Mouse (Mus musculus): ENCODE measurements around the gene H2-Ke6. TPM values are rescaled to one million over a fixed set of nuclear protein-coding genes. Genes with fewer than 3 reads are reported as not detected.

H2-Ke6 gene
- total RNA-seq (2012; rRNA removed) (44.8 and 47.1 TPM in 2 replicates), total RNA-seq (2014; rRNA removed) (20.4 and 20.8 TPM in 2 replicates), polyA plus RNA-seq (2012; ENCODE audit: insufficient read length, low read depth) (31.7 and 34.5 TPM in 2 replicates)

GRCm38 (mm10) chr17:34027656-34028223 lies at the start of gene H2-Ke6:
H2-Ke6 (minus strand) TSS chr17:34028060.
- Histone ChIP-seq H3K79me2 (replicated peaks; ENCODE audit: control insufficient read depth, extremely low read depth, insufficient read depth, poor library complexity, severe bottlenecking) (peaks cover 26% of the 10 kb centered on the region), H3K4me2 (ENCODE audit: insufficient read depth, low read depth, poor library complexity, severe bottlenecking) (peak within 1 kb of the TSS; percentile 58), H3K4me1 (ENCODE audit: control insufficient read depth in 1 of 2, insufficient read depth in 2 of 2) (peaks cover 30 to 57% of the 10 kb centered on the region in 2 experiments), H3K9me3 (replicated peaks; ENCODE audit: low read length) (peaks cover 5% of the 10 kb centered on the region), H3K4me3 (replicated peaks in 1 of 3; ENCODE audit: low read depth in 2 of 3, low read length in 2 of 3, poor library complexity in 1 of 3) (peak within 1 kb of the TSS; percentile 67 to 81 (median 71)), H3K36me3 (replicated peaks in 1 of 2; ENCODE audit: control insufficient read depth in 1 of 2, insufficient read depth in 1 of 2, low read length in 1 of 2) (peaks cover 27 to 36% of the 10 kb centered on the region in 2 experiments), H3K27ac (ENCODE audit: insufficient read depth, low read depth) (peak within 1 kb of the TSS; percentile 31), H3K27me3 (replicated peaks) (no peaks in the 10 kb centered on the region), H3K9ac (ENCODE audit: insufficient read depth, low read depth) (peak within 1 kb of the TSS; percentile 6; the same call in 1 of the 2 replicates)
- DNase-seq (ENCODE audit: extremely low read depth) = peak; percentile 93
- dilution Hi-C loops (cut with MboI; ENCODE audit: extremely low pct_ligation_motif_present, extremely low pct_unique_long_range_greater_than_20kb, low sequenced_read_pairs) = no loop called here
- in situ Hi-C loops (cut with MboI; ENCODE audit: low pct_ligation_motif_present, low pct_unique_long_range_greater_than_20kb, low sequenced_read_pairs) = no loop called here
- TF ChIP-seq UBTF (IDR thresholded peaks at IDR 0.05; ENCODE audit: low read depth, low read length) = peak; percentile 96
- peak; percentile 37; the same call in 1 of the 2 replicates for TF ChIP-seq BHLHE40 (IDR thresholded peaks at IDR 0.05; ENCODE audit: low read depth, low read length)
- TF ChIP-seq E2F4 (IDR thresholded peaks at IDR 0.05; ENCODE audit: insufficient replicate concordance, low read depth, low read length) = no peak
- no peak for TF ChIP-seq JUND (conservative IDR thresholded peaks at IDR 0.05; ENCODE audit: low read depth, low read length)
- TF ChIP-seq CTCF (conservative IDR thresholded peaks at IDR 0.05 in 1 of 2, IDR thresholded peaks at IDR 0.05 in 1 of 2; ENCODE audit: low read depth in 2 of 2, low read length in 2 of 2) = peak in 1 of 2 experiments; percentile 28; a peak in 2 of 4 replicates
- peak; percentile 67; the same call in 1 of the 2 replicates for TF ChIP-seq CHD2 (IDR thresholded peaks at IDR 0.05; ENCODE audit: low read length)
- TF ChIP-seq ETS1 (conservative IDR thresholded peaks at IDR 0.05; ENCODE audit: low read depth, low read length) = no peak
- no peak for TF ChIP-seq GABPA (IDR thresholded peaks at IDR 0.05; ENCODE audit: insufficient replicate concordance, low read depth, low read length)
- no peak for TF ChIP-seq EP300 (IDR thresholded peaks at IDR 0.05; ENCODE audit: low read length)
- TF ChIP-seq MYC (IDR thresholded peaks at IDR 0.05; ENCODE audit: low read depth, low read length) = 0 out of 2 replicates have a peak, but pooled peaks have one; percentile 28
- no peak for TF ChIP-seq PAX5 (IDR thresholded peaks at IDR 0.05; ENCODE audit: low read length)
- TF ChIP-seq SIN3A (IDR thresholded peaks at IDR 0.05; ENCODE audit: low read length) = no peak; the same call in none of the 2 replicates
- peak; percentile 60; the same call in 1 of the 2 replicates for TF ChIP-seq NELFE (IDR thresholded peaks at IDR 0.05; ENCODE audit: low read depth, low read length)
- TF ChIP-seq POLR2A (IDR thresholded peaks at IDR 0.05; ENCODE audit: low read depth, low read length) = peak; percentile 77
- peak; percentile 69; the same call in 1 of the 2 replicates for TF ChIP-seq TBP (conservative IDR thresholded peaks at IDR 0.05; ENCODE audit: low read depth, low read length)
- no peak for TF ChIP-seq JUN (IDR thresholded peaks at IDR 0.05; ENCODE audit: insufficient read depth, low read depth, low read length)
- TF ChIP-seq MAX (IDR thresholded peaks at IDR 0.05; ENCODE audit: low read length) = peak; percentile 33; the same call in 1 of the 2 replicates
- TF ChIP-seq RAD21 (IDR thresholded peaks at IDR 0.05; ENCODE audit: low read depth, low read length) = no peak
- TF ChIP-seq ELF1 (IDR thresholded peaks at IDR 0.05; ENCODE audit: low read depth, low read length) = peak; percentile 75
- no peak for TF ChIP-seq MAZ (IDR thresholded peaks at IDR 0.05; ENCODE audit: low read depth, low read length)
- TF ChIP-seq USF2 (conservative IDR thresholded peaks at IDR 0.05; ENCODE audit: low read depth, low read length) = no peak
- TF ChIP-seq MEF2A (IDR thresholded peaks at IDR 0.05; ENCODE audit: borderline replicate concordance, low read depth, low read length) = no peak
- peak; percentile 57; the same call in 1 of the 2 replicates for TF ChIP-seq TCF12 (IDR thresholded peaks at IDR 0.05; ENCODE audit: low read depth, low read length)
- no peak for TF ChIP-seq ZNF384 (IDR thresholded peaks at IDR 0.05; ENCODE audit: low read depth, low read length)
- TF ChIP-seq IRF4 (IDR thresholded peaks at IDR 0.05; ENCODE audit: low read depth, low read length) = 0 out of 2 replicates have a peak, but pooled peaks have one; percentile 13
- no peak for TF ChIP-seq KAT2A (IDR thresholded peaks at IDR 0.05; ENCODE audit: insufficient replicate concordance, low read length)
- no peak for TF ChIP-seq ZKSCAN1 (IDR thresholded peaks at IDR 0.05; ENCODE audit: borderline replicate concordance, low read depth, low read length)
- TF ChIP-seq USF1 (IDR thresholded peaks at IDR 0.05; ENCODE audit: low read depth, low read length) = no peak
- 0 out of 2 replicates have a peak, but pooled peaks have one; percentile 48 for TF ChIP-seq RCOR1 (conservative IDR thresholded peaks at IDR 0.05; ENCODE audit: low read depth, low read length)
- peak; percentile 82 for TF ChIP-seq ZMIZ1 (IDR thresholded peaks at IDR 0.05; ENCODE audit: low read depth, low read length)
- TF ChIP-seq NRF1 (IDR thresholded peaks at IDR 0.05; ENCODE audit: low read depth, low read length) = peak; percentile 43; the same call in 1 of the 2 replicates
- TF ChIP-seq MXI1 (IDR thresholded peaks at IDR 0.05; ENCODE audit: low read depth, low read length) = peak; percentile 77
- TF ChIP-seq CHD1 (IDR thresholded peaks at IDR 0.05; ENCODE audit: low read depth, low read length) = 0 out of 2 replicates have a peak, but pooled peaks have one; percentile 28
- no peak for TF ChIP-seq ZC3H11A (IDR thresholded peaks at IDR 0.05; ENCODE audit: low read depth, low read length)
- TF ChIP-seq MAFK (IDR thresholded peaks at IDR 0.05; ENCODE audit: insufficient replicate concordance, low read length) = no peak
- TF ChIP-seq POLR2AphosphoS2 (IDR thresholded peaks at IDR 0.05; ENCODE audit: low read depth, low read length) = peak; percentile 99
- no peak; the same call in 1 of the 2 replicates for TF ChIP-seq HCFC1 (IDR thresholded peaks at IDR 0.05; ENCODE audit: low read depth, low read length)
